Mouse (Mus musculus): ENCODE results near the gene Ldb2. TPM values are rescaled to one million over a fixed set of nuclear protein-coding genes. Genes with fewer than 3 reads are reported as not detected.

Ldb2 gene
- polyA plus RNA-seq, 1 experiment from 2014 or later: 13.3 TPM

DNA sequence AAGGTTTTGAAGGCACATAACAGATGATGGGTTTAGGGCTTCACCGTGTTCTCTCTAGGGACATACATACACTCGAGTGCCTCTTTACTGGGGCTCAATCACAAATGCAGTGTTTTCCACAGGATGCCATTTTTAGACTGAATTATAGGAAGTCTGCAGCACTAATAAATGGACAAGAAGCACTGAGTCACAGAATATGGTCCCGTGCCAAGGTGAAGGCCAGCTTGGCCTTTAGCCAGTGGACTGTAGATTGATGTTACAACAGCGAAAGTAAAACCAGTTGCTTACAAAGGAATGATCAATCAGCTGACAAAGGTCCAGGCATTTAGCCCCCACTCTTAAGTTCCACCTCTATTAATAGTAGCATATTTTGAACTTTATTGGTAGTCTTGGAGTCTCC, 304.4 kb downstream of the Ldb2 start:
- 91% methylated on average over 4 of the region's 4 CpGs for WGBS
- DNase-seq (ENCODE audit: low spot score): no peak
- no peak overlapping the region for H3K27ac ChIP-seq (replicated peaks)
- H3K27me3 ChIP-seq (ENCODE audit: low read depth, poor library complexity, severe bottlenecking): no peaks in the 10 kb centered on the region
- no peaks in the 10 kb centered on the region for H3K9me3 ChIP-seq (replicated peaks)
- H3K36me3 ChIP-seq: no peaks in the 10 kb centered on the region
- H3K4me1 ChIP-seq: peaks cover 5% of the 10 kb centered on the region; the same call in 1 of the 2 replicates
- no peak overlapping the region for H3K4me3 ChIP-seq

DNA sequence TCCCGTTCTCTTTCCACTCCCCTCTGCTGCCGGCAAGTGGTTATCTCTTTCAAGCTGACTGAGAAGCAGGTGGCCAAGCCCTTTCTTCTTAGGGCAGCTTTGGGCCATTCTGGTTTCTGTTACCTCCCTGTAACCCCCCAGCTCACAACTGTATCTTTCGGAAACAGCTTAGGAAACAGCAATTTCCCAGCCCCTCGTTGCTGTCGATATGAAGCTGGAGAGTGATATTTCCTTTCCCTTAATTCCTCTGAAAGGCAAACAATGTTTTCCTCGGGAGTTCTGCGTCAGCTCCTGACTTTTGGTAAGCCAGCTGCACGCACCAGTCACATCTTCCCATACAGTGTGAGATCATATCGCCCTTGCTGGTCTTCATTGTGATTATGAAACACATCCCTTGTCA, 305.3 kb downstream of the Ldb2 start:
- WGBS: 73% methylated on average over 9 of the region's 9 CpGs
- Histone ChIP-seq H3K9me3 (replicated peaks) (no peaks in the 10 kb centered on the region), H3K4me1 (peaks cover 5% of the 10 kb centered on the region; the same call in 1 of the 2 replicates), H3K27me3 (ENCODE audit: low read depth, poor library complexity, severe bottlenecking) (no peaks in the 10 kb centered on the region), H3K27ac (replicated peaks) (no peak overlapping the region), H3K36me3 (no peaks in the 10 kb centered on the region), H3K4me3 (no peak overlapping the region)
- DNase-seq (ENCODE audit: low spot score): no peak

DNA sequence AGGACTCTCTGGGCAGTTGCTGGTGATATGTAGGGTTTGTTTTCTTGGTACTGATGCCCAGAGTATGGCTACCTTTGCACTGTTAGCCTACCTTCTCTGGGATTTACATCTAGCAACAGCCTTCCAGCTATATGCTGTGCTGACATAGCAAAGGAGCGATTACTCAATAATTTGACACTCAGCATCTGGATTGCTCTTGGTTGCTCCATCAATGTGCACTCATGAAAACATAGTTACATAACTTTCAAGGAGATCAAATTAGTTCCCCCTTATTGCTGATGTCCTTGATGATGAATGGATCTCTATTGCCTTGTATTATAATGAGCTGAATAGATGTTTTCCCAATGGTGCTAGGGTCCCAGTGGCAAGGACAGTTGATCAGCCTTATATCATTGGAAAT, 308.0 kb downstream of the Ldb2 start:
- Histone ChIP-seq H3K27me3 (ENCODE audit: low read depth, poor library complexity, severe bottlenecking) (no peaks in the 10 kb centered on the region), H3K36me3 (no peaks in the 10 kb centered on the region), H3K4me1 (peaks cover under 1% of the 10 kb centered on the region; the same call in 1 of the 2 replicates), H3K4me3 (no peak overlapping the region), H3K9me3 (replicated peaks) (no peaks in the 10 kb centered on the region), H3K27ac (replicated peaks) (no peak overlapping the region)
- DNase-seq (ENCODE audit: low spot score): no peak
- 97% methylated on average over 1 of the region's 1 CpGs for WGBS

DNA sequence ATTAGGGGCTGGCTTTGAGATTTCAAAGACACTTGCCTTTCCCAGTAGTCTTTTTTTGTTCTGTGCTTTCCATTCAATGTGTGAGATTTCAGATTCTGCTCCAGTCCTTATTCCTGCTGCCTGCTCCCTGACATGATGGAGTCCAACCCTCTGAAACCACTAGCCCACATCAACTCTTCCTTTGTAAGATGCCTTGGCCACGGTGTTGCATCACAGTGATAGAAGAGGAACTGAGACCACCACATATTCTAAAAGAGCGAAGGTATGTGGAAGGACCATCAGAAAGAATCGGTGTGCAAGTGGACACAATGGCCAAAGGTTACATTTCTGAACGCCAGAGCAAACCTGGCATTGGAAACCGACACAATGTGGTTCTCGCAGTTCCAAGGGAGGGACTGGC, 309.0 kb downstream of the Ldb2 start:
- Histone ChIP-seq H3K9me3 (replicated peaks) (no peaks in the 10 kb centered on the region), H3K36me3 (no peaks in the 10 kb centered on the region), H3K4me3 (no peak overlapping the region), H3K27ac (replicated peaks) (no peak overlapping the region), H3K27me3 (ENCODE audit: low read depth, poor library complexity, severe bottlenecking) (no peaks in the 10 kb centered on the region), H3K4me1 (no peaks in the 10 kb centered on the region)
- 91% methylated on average over 6 of the region's 6 CpGs for WGBS
- DNase-seq (ENCODE audit: low spot score): no peak

DNA sequence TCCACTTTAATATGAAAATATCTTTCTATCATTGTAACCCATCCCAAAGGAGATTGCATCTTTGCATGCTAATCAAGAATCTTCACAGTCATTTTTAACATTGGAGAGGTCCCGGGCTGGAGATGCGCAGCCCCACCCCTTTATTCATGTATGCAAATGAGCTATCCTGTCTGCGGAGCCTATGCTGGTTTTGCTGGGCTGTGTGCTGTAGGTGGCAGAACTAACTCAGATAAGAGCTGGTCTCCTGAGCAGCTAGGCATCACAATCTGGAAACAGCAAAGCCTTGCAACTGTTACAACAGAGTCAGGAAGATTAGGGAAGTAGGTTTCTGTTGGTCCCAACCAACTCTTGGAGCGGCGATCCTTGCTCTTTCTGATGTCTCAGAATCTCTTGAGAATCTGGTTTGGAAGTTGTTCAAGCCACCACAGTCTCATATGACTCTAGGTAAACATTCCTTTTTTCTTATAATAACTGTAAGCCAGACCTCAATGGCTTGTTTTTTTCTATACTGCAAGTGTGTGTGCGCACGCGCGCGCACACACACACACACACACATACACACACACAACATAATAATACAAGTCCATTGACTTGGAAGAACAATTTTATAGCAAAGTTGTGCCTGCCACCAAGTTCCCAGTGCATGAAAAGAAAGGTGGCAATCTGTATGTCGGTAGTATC, 315.9 kb downstream of the Ldb2 start:
- peak; percentile 28 for DNase-seq (ENCODE audit: low spot score)
- Histone ChIP-seq H3K36me3 (no peaks in the 10 kb centered on the region), H3K4me1 (peaks cover 13% of the 10 kb centered on the region; the same call in 1 of the 2 replicates), H3K27me3 (ENCODE audit: low read depth, poor library complexity, severe bottlenecking) (no peaks in the 10 kb centered on the region), H3K4me3 (no peak overlapping the region), H3K27ac (replicated peaks) (no peak overlapping the region), H3K9me3 (replicated peaks) (no peaks in the 10 kb centered on the region)
- WGBS: 66% methylated on average over 11 of the region's 11 CpGs

DNA sequence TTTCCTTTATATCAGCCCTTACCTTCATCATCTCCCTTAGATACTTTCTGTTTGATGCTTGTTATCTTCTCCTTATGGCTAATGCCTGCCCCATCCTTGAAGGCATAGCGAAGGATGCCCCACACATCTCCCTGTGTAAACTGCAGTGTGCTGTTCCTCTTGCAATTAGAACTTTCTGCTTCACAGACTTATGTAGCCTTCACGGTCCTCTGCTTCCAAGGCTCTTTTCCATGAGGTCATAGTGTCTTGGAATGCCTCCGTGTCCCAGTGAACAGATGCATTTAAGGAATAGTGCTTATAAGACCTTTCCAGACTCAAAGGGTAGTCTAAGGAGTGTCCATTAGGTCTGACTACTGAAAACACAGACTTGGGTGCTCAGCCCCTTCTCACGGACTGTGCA, 318.1 kb downstream of the Ldb2 start:
- Histone ChIP-seq H3K9me3 (replicated peaks) (no peaks in the 10 kb centered on the region), H3K27me3 (ENCODE audit: low read depth, poor library complexity, severe bottlenecking) (no peaks in the 10 kb centered on the region), H3K4me1 (peaks cover 16% of the 10 kb centered on the region; the same call in 1 of the 2 replicates), H3K27ac (replicated peaks) (no peak overlapping the region), H3K4me3 (no peak overlapping the region), H3K36me3 (no peaks in the 10 kb centered on the region)
- WGBS: 76% methylated on average over 4 of the region's 4 CpGs
- DNase-seq (ENCODE audit: low spot score): no peak

DNA sequence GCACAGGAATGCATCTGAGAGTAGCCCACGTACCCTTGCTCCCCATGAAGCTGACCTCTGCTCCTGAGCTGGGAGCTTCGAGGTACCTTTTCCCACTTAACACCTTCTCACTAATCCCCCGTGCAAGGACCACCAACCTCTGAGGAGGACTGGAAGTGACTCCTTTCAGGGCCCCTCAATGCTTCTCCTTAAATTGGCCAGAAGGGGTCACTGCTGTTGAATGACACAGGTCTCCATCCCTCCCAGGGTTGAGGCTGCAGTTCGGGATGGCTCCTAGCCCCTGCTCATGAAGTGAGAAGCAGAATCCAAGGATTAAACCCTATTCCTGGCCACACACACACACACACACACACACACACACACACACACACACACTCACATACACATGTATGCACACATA, 323.1 kb downstream of the Ldb2 start:
- WGBS: 28% methylated on average over 4 of the region's 4 CpGs
- Histone ChIP-seq H3K4me3 (no peak overlapping the region), H3K27me3 (ENCODE audit: low read depth, poor library complexity, severe bottlenecking) (no peaks in the 10 kb centered on the region), H3K27ac (replicated peaks) (no peak overlapping the region), H3K9me3 (replicated peaks) (no peaks in the 10 kb centered on the region), H3K4me1 (peaks cover 4% of the 10 kb centered on the region; the same call in 1 of the 2 replicates), H3K36me3 (no peaks in the 10 kb centered on the region)
- DNase-seq (ENCODE audit: low spot score): peak; percentile 17

DNA sequence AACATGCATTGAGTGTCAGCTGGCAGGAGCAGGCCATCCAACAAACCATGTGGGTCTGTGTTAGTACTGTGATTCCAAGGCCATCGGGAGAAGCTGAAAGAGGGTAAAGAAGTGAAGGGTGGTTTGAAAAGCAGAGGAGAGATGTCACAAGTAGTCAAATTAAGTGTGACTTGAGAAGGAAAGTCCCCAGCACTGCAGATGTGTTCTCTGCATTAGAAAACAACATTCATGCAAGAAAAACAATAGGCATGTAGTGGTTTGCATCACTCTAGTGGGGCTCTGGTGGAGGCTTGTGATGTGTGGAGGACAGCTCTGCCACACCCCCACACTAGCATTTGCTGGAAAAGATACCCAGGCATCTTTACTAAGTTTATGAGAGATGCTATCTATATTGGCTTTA, 323.9 kb downstream of the Ldb2 start:
- Histone ChIP-seq H3K4me1 (peaks cover 4% of the 10 kb centered on the region; the same call in 1 of the 2 replicates), H3K27me3 (ENCODE audit: low read depth, poor library complexity, severe bottlenecking) (no peaks in the 10 kb centered on the region), H3K36me3 (no peaks in the 10 kb centered on the region), H3K9me3 (replicated peaks) (no peaks in the 10 kb centered on the region), H3K27ac (replicated peaks) (no peak overlapping the region), H3K4me3 (no peak overlapping the region)
- no peak for DNase-seq (ENCODE audit: low spot score)
- 88% methylated on average over 1 of the region's 1 CpGs for WGBS

DNA sequence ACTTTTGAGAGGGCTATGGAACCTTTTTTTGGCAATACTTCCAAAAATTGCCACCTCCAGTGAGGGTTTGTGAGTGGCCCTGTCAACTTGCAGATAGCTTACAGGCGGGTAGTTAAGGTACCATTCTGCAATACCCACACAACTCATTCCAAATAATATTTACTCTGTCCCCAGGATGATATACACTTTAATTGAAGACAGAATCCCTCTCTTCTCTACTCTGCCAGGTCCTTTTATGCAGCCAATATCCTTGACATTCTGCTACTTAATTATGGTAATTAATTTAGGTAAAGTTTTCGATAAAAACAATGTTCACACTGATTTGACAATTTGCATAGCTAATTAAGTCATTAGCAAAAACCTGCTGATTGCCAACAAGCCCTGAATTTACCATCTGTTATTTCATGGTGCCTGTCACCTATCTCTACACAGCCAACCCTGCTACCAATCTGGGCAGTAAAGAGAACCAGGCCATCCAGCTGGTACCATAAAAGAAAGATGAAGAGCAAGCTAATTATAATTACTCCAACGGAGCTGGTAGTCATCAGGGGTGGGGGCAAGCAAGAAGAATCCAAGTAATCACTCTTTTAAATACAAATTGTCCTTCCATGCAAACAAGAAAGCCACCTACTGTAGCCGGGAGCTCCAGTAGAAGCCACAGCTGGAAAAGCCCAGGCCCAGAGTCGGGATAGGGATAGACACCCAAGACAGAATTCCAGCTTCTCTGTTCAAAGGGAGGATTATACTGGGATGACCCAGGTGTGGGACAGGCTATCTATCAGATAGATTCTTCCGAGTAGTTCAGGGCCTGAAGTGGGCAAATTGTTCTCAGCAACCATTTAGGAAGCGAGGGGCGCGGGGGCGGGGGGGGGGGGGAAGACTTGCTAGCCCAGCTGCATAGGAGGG, 325.4 kb downstream of the Ldb2 start:
- WGBS: 79% methylated on average over 10 of the region's 10 CpGs
- Histone ChIP-seq H3K27ac (replicated peaks) (no peak overlapping the region), H3K27me3 (ENCODE audit: low read depth, poor library complexity, severe bottlenecking) (no peaks in the 10 kb centered on the region), H3K4me3 (no peak overlapping the region), H3K9me3 (replicated peaks) (no peaks in the 10 kb centered on the region), H3K36me3 (no peaks in the 10 kb centered on the region), H3K4me1 (peaks cover 4% of the 10 kb centered on the region; the same call in 1 of the 2 replicates)
- DNase-seq (ENCODE audit: low spot score): no peak

DNA sequence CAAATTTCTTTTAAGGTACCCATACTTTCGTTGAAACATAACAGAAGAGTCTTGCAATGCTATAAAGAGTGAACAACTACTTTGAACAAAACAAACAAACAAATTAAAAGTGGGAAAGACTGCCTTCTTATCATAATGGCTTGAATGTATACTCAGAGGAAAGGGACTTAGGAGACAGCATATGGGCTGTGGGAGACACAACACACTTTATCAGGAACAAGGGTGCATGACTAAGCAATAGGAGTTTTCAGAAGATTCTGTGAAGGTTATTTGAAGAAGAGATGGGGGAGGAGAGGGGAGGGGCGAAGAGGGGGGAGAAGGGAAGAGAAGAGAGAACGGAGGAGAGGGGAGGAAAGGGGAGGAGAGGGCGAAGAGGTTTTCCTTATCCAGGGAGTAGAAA, 334.2 kb downstream of the Ldb2 start:
- H3K4me1 ChIP-seq: peaks cover 14% of the 10 kb centered on the region
- H3K27ac ChIP-seq (replicated peaks): no peak overlapping the region
- no peaks in the 10 kb centered on the region for H3K36me3 ChIP-seq
- H3K4me3 ChIP-seq: no peak overlapping the region
- H3K9me3 ChIP-seq (replicated peaks): no peaks in the 10 kb centered on the region
- WGBS: 71% methylated on average over 4 of the region's 4 CpGs
- no peak for DNase-seq (ENCODE audit: low spot score)
- H3K27me3 ChIP-seq (ENCODE audit: low read depth, poor library complexity, severe bottlenecking): no peaks in the 10 kb centered on the region
